Mouse (Mus musculus) cortical plate, adult 2 months (tissue): ENCODE results near the gene Arhgef3.

ENCODE experiments used
- CTCF ChIP-seq: fragments of 200-500 bp; IDR thresholded peaks from 2 replicates; pipeline ENCODE4 v1.5.1; 2011; ENCODE audit warnings: mild to moderate bottlenecking, control low read depth, low read length; ENCODE audit not compliant: insufficient read depth; ENCODE audit errors: extremely low read depth
- POLR2A ChIP-seq: fragments of 200-500 bp; IDR thresholded peaks from 2 replicates; pipeline ENCODE4 v1.6.1; 2011; ENCODE audit warnings: mild to moderate bottlenecking, low read length, control low read depth; ENCODE audit not compliant: insufficient read depth; ENCODE audit errors: extremely low read depth

GRCm38 (mm10) chr14:27295821-27296220 lies 181.1 kb downstream of the Arhgef3 start:
- TF ChIP-seq CTCF (no peak), POLR2A (no peak)
